Mouse (Mus musculus) myocyte (in vitro differentiated cells): ENCODE data around the gene Syt7. TPM values are rescaled to one million over a fixed set of nuclear protein-coding genes. Genes with fewer than 3 reads are reported as not detected.

ENCODE experiments used
- H3K27me3 ChIP-seq: one replicate; pipeline ENCODE4 v1.6.1; 2011; ENCODE audit not compliant: control insufficient read depth, insufficient read depth, insufficient read length
- H3K36me3 ChIP-seq: one replicate; pipeline ENCODE4 v1.6.1; 2011; ENCODE audit not compliant: control insufficient read depth, insufficient read depth
- H3K4me2 ChIP-seq: one replicate; pipeline ENCODE4 v1.6.1; 2011; ENCODE audit warnings: low read depth, control low read depth
- H3K4me3 ChIP-seq: one replicate; pipeline ENCODE4 v1.5.1; 2011; ENCODE audit warnings: mild to moderate bottlenecking, control low read depth, moderate library complexity
- H3K79me2 ChIP-seq: one replicate; pipeline ENCODE4 v1.6.1; 2011; ENCODE audit not compliant: control insufficient read depth, insufficient read depth
- H3ac ChIP-seq: one replicate; pipeline ENCODE4 v1.6.1; 2011; ENCODE audit not compliant: control insufficient read depth, insufficient read length
- CEBPB ChIP-seq: IDR thresholded peaks from 2 replicates; pipeline ENCODE4 v1.6.1; 2011; ENCODE audit warnings: mild to moderate bottlenecking, moderate library complexity; ENCODE audit not compliant: poor library complexity, insufficient read depth, severe bottlenecking
- E2F4 ChIP-seq: IDR thresholded peaks from one replicate; pipeline ENCODE4 v1.6.1; 2011; ENCODE audit warnings: mild to moderate bottlenecking, control low read depth, moderate library complexity; ENCODE audit not compliant: insufficient read depth
- MAX ChIP-seq: IDR thresholded peaks from one replicate; pipeline ENCODE4 v1.6.1; 2011; ENCODE audit warnings: low read depth, mild to moderate bottlenecking, control low read depth
- MYOD1 ChIP-seq, 3 experiments: IDR thresholded peaks; one replicate each; pipeline ENCODE4 v1.6.1; 2011; ENCODE audit warnings: control low read depth in 2 of 3, low read depth in 2 of 3, mild to moderate bottlenecking in 2 of 3, moderate library complexity in 1 of 3; ENCODE audit not compliant: insufficient read length in 2 of 3, control insufficient read depth in 1 of 3
- MYOG ChIP-seq, 3 experiments: IDR thresholded peaks; one replicate each; pipeline ENCODE4 v1.6.1; 2011; ENCODE audit warnings: control low read depth in 2 of 3, low read depth in 2 of 3, mild to moderate bottlenecking in 2 of 3; ENCODE audit not compliant: insufficient read length in 2 of 3, control insufficient read depth in 1 of 3, insufficient read depth in 1 of 3
- POLR2A ChIP-seq: IDR thresholded peaks from one replicate; pipeline ENCODE4 v1.6.1; 2011; ENCODE audit warnings: low read depth, mild to moderate bottlenecking, control low read depth, moderate library complexity; ENCODE audit not compliant: insufficient read length
- POLR2AphosphoS2 ChIP-seq: IDR thresholded peaks from one replicate; pipeline ENCODE4 v1.6.1; 2011; ENCODE audit warnings: low read depth, control low read depth; ENCODE audit not compliant: insufficient read length
- REST ChIP-seq: IDR thresholded peaks from one replicate; pipeline ENCODE4 v1.6.1; 2011; ENCODE audit warnings: mild to moderate bottlenecking, control low read depth, moderate library complexity; ENCODE audit not compliant: insufficient read depth, insufficient read length
- SRF ChIP-seq: IDR thresholded peaks from one replicate; pipeline ENCODE4 v1.6.1; 2011; ENCODE audit warnings: low read depth; ENCODE audit not compliant: control insufficient read depth, insufficient read length
- TCF12 ChIP-seq: IDR thresholded peaks from one replicate; pipeline ENCODE4 v1.6.1; 2011; ENCODE audit warnings: mild to moderate bottlenecking, control low read depth; ENCODE audit not compliant: poor library complexity, insufficient read depth, severe bottlenecking
- TCF3 ChIP-seq: IDR thresholded peaks from one replicate; pipeline ENCODE4 v1.6.1; 2011; ENCODE audit warnings: low read depth, control low read depth; ENCODE audit not compliant: insufficient read length
- USF1 ChIP-seq: IDR thresholded peaks from one replicate; pipeline ENCODE4 v1.6.1; 2011; ENCODE audit warnings: low read depth, mild to moderate bottlenecking, control low read depth, moderate library complexity
- polyA plus RNA-seq: library from polyadenylated mRNA; unstranded; fragments of >200 nt; fragmentation: generic; extraction: Trizol; gene quantifications from one replicate; pipeline ENCODE4 v1.2.1, GENCODE M21; 2012; ENCODE audit warnings: missing spikeins

Gene Syt7
- polyA plus RNA-seq, 1 experiment: 0.42 TPM

DNA sequence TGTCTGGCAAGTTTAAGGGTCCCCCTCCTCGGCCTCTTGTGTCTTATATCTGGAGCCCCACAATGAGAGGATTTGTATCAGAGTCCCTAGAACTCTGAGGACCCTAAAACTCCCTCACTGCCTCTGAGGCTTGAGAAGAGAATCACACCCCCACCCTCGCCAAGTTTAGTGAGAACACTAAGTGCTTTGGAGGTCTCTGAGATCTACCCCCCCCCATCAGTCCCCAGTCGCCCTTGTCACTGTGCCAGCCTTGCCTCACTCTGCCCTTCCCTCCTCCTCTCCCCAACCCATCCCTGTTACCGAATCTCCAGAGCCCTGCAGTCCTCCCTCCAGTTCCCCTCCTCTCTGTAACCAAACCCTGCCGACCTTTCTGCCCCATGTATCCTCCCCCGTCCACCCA, 37.9 kb downstream of the Syt7 start:
- Histone ChIP-seq H3K36me3 (no peaks in the 10 kb centered on the region), H3K79me2 (no peaks in the 10 kb centered on the region), H3K4me2 (no peak overlapping the region), H3ac (no peak overlapping the region), H3K27me3 (peaks cover 50% of the 10 kb centered on the region), H3K4me3 (no peak overlapping the region)
- no peak for TF ChIP-seq MYOG (IDR thresholded peaks at IDR 0.05; ENCODE audit: control insufficient read depth in 1 of 3, insufficient read depth in 1 of 3, insufficient read length in 2 of 3, low read depth in 2 of 3)
- TF ChIP-seq TCF12: no peak
- no peak for TF ChIP-seq SRF
- TF ChIP-seq POLR2AphosphoS2: no peak
- no peak for TF ChIP-seq MAX
- no peak for TF ChIP-seq CEBPB
- TF ChIP-seq POLR2A: no peak
- no peak for TF ChIP-seq USF1
- no peak for TF ChIP-seq MYOD1 (IDR thresholded peaks at IDR 0.05; ENCODE audit: control insufficient read depth in 1 of 3, insufficient read length in 2 of 3, low read depth in 2 of 3)
- no peak for TF ChIP-seq REST
- no peak for TF ChIP-seq TCF3
- no peak for TF ChIP-seq E2F4

DNA sequence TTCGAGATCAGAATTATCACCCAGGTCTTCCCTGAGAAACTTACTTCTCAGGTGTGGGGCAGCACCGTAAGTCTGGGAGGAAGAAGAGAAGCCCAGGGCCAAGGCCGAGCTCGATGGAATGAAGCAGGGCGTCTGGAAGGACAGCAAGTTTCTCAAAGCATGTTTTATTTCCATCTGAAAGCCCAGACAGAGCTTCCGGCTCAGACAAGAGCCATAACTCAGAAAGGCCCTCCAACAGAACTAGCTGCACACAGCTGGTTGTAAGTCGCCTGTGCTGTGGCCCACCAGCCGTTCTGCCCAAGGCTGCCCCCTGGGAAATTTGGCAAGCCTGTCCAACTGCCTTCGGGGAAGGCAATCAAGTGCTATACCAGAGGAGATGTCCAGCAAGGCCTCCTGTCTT, 38.5 kb downstream of the Syt7 start:
- no peak overlapping the region for H3ac ChIP-seq
- H3K27me3 ChIP-seq: peaks cover 49% of the 10 kb centered on the region
- TF ChIP-seq MAX (no peak), MYOD1 (IDR thresholded peaks at IDR 0.05; ENCODE audit: control insufficient read depth in 1 of 3, insufficient read length in 2 of 3, low read depth in 2 of 3) (no peak), TCF12 (no peak), E2F4 (no peak), CEBPB (no peak), POLR2A (no peak)
- no peaks in the 10 kb centered on the region for H3K36me3 ChIP-seq
- no peaks in the 10 kb centered on the region for H3K79me2 ChIP-seq
- no peak overlapping the region for H3K4me3 ChIP-seq
- H3K4me2 ChIP-seq: no peak overlapping the region

GRCm38 (mm10) chr19:10429371-10429770, 40.5 kb downstream of the Syt7 start:
- no peaks in the 10 kb centered on the region for H3K79me2 ChIP-seq
- no peaks in the 10 kb centered on the region for H3K36me3 ChIP-seq
- peaks cover 62% of the 10 kb centered on the region for H3K27me3 ChIP-seq
- TF ChIP-seq USF1 (no peak), SRF (no peak), TCF3 (no peak), REST (no peak), E2F4 (no peak), MYOD1 (IDR thresholded peaks at IDR 0.05; ENCODE audit: control insufficient read depth in 1 of 3, insufficient read length in 2 of 3, low read depth in 2 of 3) (no peak), MAX (no peak), POLR2AphosphoS2 (no peak), CEBPB (no peak), MYOG (IDR thresholded peaks at IDR 0.05; ENCODE audit: control insufficient read depth in 1 of 3, insufficient read depth in 1 of 3, insufficient read length in 2 of 3, low read depth in 2 of 3) (no peak), TCF12 (no peak)
- no peak overlapping the region for H3K4me2 ChIP-seq
- no peak overlapping the region for H3K4me3 ChIP-seq
- H3ac ChIP-seq: no peak overlapping the region

GRCm38 (mm10) chr19:10431410-10431809, 42.5 kb downstream of the Syt7 start:
- TF ChIP-seq TCF3 (no peak), MAX (no peak), E2F4 (no peak), POLR2A (no peak), POLR2AphosphoS2 (no peak)
- Histone ChIP-seq H3ac (no peak overlapping the region), H3K27me3 (peaks cover 67% of the 10 kb centered on the region), H3K79me2 (no peaks in the 10 kb centered on the region), H3K4me3 (no peak overlapping the region), H3K4me2 (no peak overlapping the region), H3K36me3 (no peaks in the 10 kb centered on the region)

DNA sequence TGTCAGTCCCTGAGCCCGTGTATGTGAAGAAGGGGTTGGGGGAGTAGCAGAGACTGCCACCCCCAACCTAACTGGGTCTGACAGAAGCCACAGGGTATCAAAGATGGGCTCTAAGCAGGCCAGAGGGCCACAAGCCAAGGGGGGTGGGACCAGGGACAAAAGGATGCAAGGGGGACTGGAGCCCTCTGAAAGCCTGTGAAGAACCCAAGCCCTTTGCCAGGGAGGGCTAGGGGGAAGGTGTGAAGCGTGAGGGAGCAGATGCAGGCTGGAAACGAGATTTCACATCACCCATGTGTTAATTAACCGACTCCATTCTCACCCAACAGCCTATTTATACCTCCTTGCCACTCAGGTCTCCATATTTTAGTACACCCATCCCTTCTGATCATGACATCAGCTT, 43.0 kb downstream of the Syt7 start:
- H3ac ChIP-seq: no peak overlapping the region
- no peaks in the 10 kb centered on the region for H3K79me2 ChIP-seq
- H3K4me2 ChIP-seq: no peak overlapping the region
- H3K27me3 ChIP-seq: peaks cover 67% of the 10 kb centered on the region
- no peak overlapping the region for H3K4me3 ChIP-seq
- no peaks in the 10 kb centered on the region for H3K36me3 ChIP-seq
- TF ChIP-seq CEBPB: no peak
- no peak for TF ChIP-seq REST
- TF ChIP-seq SRF: no peak
- TF ChIP-seq USF1: no peak
- TF ChIP-seq POLR2AphosphoS2: no peak
- no peak for TF ChIP-seq MYOG (IDR thresholded peaks at IDR 0.05; ENCODE audit: control insufficient read depth in 1 of 3, insufficient read depth in 1 of 3, insufficient read length in 2 of 3, low read depth in 2 of 3)
- no peak for TF ChIP-seq MAX
- TF ChIP-seq TCF12: no peak
- no peak for TF ChIP-seq TCF3
- no peak for TF ChIP-seq POLR2A
- no peak for TF ChIP-seq E2F4
- no peak for TF ChIP-seq MYOD1 (IDR thresholded peaks at IDR 0.05; ENCODE audit: control insufficient read depth in 1 of 3, insufficient read length in 2 of 3, low read depth in 2 of 3)
